Mouse (Mus musculus): Measurements from ENCODE around the gene Mitf. TPM values are rescaled to one million over a fixed set of nuclear protein-coding genes. Genes with fewer than 3 reads are reported as not detected.

The Mitf gene
- polyA plus RNA-seq, 1 experiment from 2014 or later, result 2.6 TPM

DNA sequence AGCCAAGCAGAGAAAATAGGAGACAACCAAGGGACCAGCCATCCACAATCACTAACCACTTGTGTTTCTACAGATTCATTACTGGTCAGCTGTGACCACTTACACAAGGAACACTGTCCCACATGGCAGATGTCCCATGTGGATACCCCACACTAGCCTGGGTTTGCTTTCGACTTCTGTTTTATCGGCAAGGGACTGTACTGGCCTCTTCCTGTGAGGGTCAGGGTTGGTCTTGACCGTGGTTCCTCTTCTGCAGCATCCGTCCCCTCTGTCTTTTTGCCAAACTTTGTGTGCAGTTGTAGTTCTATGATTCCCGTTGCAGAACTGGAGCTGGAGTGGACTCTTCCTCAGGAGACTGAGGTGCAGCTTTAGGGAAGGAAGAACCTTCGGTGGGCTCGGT lies 59.7 kb downstream of the Mitf start:
- H3K27ac ChIP-seq (replicated peaks), result no peak overlapping the region
- 91% methylated on average over 7 of the region's 7 CpGs for WGBS
- no peaks in the 10 kb centered on the region for H3K36me3 ChIP-seq (replicated peaks)
- DNase-seq (ENCODE audit: low spot score), result no peak
- no peaks in the 10 kb centered on the region for H3K4me1 ChIP-seq
- no peak overlapping the region for H3K4me3 ChIP-seq
- H3K27me3 ChIP-seq (replicated peaks; ENCODE audit: low read depth, poor library complexity, severe bottlenecking), result no peaks in the 10 kb centered on the region
- H3K9me3 ChIP-seq, result no peaks in the 10 kb centered on the region

DNA sequence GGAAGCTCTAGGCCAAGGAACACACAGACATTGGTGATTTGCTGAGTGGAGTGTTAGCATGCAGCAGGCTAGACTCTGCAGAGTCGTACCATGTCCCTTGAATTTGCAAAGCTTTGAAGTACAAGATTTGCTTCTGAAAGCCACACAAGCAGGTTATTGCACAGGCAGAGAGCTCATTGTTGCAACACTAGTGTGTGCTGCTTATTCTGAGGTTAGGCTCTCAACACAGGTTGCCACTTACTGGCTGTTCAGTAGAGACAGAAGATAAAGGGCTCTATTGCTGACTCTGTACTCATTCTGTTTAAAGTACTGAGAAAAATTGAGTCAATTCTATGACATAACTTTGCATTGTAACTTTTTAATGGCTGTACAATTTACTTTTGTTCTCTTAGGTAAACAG lies 61.2 kb downstream of the Mitf start:
- Histone ChIP-seq H3K4me3 (no peak overlapping the region), H3K27me3 (replicated peaks; ENCODE audit: low read depth, poor library complexity, severe bottlenecking) (no peaks in the 10 kb centered on the region), H3K27ac (replicated peaks) (no peak overlapping the region), H3K36me3 (replicated peaks) (no peaks in the 10 kb centered on the region), H3K4me1 (no peaks in the 10 kb centered on the region), H3K9me3 (no peaks in the 10 kb centered on the region)
- DNase-seq (ENCODE audit: low spot score), result no peak
- WGBS, result 86% methylated on average over 1 of the region's 1 CpGs

DNA sequence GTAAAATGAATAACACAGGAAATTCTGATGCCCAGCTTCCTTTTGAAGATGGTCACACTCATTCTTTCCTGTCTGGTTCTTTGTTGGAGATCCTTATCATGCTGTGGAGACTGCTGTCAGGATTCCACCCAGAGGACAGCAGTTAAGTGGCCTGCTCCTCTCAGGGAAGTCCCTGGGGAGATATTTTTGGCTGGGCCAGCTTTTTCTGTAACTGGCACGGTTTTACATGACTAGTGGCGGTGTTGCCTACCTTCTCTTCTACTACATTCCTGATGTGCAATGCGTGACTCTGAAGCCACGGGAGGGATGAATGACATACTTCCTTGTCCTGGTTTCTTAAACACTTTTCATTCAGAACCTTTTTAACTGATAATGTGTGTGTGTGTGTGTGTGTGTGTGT lies 63.1 kb downstream of the Mitf start:
- H3K4me3 ChIP-seq, result no peak overlapping the region
- H3K36me3 ChIP-seq (replicated peaks), result no peaks in the 10 kb centered on the region
- H3K9me3 ChIP-seq, result no peaks in the 10 kb centered on the region
- no peak overlapping the region for H3K27ac ChIP-seq (replicated peaks)
- H3K4me1 ChIP-seq, result no peaks in the 10 kb centered on the region
- no peaks in the 10 kb centered on the region for H3K27me3 ChIP-seq (replicated peaks; ENCODE audit: low read depth, poor library complexity, severe bottlenecking)
- no peak for DNase-seq (ENCODE audit: low spot score)
- WGBS, result 81% methylated on average over 4 of the region's 4 CpGs

DNA sequence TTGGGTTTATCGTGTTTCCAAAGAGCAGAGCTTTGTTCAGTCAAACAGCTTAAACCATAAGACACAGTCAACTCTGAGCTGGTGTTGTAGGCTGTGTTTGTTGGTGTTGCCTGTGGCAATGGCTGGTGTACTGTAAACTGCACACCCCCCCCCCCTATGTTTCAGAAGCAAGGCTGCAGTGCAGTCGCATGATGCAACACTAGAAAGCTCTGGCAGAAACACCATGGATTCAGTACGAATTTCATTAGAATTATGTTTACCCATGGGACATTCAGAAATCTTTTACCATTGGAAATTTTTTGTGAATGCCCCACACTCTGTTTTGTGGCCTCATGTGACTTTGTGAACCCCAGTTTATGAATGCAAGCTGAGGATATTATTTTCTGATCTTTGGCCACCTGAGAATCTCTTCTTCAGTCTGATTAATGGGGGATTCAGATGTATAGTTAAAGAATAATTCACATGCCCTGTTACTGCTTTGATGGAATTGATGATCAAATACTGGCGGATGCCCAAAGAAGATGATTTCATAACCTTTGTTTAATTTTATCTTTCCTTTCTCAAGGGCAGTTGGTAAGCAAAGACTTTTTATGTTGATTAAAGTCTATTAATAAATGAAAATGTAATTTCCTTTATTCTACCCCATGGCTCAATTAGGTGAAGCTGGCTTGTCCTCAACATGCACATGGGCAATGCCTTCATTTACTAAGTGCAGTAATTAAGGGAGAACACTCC lies 64.6 kb downstream of the Mitf start:
- WGBS, result 89% methylated on average over 4 of the region's 4 CpGs
- no peaks in the 10 kb centered on the region for H3K27me3 ChIP-seq (replicated peaks; ENCODE audit: low read depth, poor library complexity, severe bottlenecking)
- DNase-seq (ENCODE audit: low spot score), result no peak
- H3K9me3 ChIP-seq, result no peaks in the 10 kb centered on the region
- H3K27ac ChIP-seq (replicated peaks), result no peak overlapping the region
- no peaks in the 10 kb centered on the region for H3K36me3 ChIP-seq (replicated peaks)
- H3K4me3 ChIP-seq, result no peak overlapping the region
- no peaks in the 10 kb centered on the region for H3K4me1 ChIP-seq

DNA sequence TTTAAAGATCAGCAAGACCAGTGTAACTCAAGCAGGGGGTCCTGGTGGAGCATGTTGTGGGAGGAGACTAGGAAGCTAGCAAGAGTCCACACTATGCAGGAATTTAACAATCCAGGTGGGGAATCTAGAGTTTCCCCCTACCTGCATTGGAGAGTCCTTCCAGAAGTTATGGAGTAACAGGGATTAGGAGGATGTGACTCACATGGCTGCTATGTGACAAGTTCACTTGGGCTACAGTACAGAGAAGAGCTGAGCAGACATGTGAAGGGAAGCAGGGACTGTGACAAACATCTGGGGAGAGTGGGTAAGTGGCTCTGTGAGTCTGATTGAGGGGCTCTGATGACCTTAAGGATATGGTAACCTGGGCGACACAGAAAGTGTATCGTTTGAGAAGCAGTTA lies 66.2 kb downstream of the Mitf start:
- DNase-seq (ENCODE audit: low spot score), result no peak
- H3K4me3 ChIP-seq, result no peak overlapping the region
- no peaks in the 10 kb centered on the region for H3K27me3 ChIP-seq (replicated peaks; ENCODE audit: low read depth, poor library complexity, severe bottlenecking)
- H3K4me1 ChIP-seq, result no peaks in the 10 kb centered on the region
- 89% methylated on average over 2 of the region's 2 CpGs for WGBS
- no peaks in the 10 kb centered on the region for H3K9me3 ChIP-seq
- H3K27ac ChIP-seq (replicated peaks), result no peak overlapping the region
- no peaks in the 10 kb centered on the region for H3K36me3 ChIP-seq (replicated peaks)

DNA sequence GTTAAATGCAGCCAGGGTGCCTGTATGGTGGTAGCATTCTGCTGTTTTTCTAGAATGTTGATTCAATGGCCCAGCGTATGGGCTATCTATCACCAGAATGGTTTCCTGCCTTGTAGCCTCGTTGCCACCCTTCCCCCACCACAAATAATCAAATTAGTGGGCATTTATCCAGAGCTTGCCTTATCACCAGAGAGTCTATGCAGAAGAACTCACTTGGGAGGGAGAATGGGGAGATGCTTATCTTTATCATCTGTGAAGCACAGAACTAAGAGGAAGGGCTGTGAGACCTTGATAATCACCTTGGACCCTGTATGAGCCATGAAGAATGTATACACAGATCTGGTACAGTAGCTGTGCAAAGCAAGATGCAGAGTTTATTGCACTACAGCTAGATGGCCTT lies 70.1 kb downstream of the Mitf start:
- WGBS, result 80% methylated on average over 2 of the region's 2 CpGs
- H3K9me3 ChIP-seq, result no peaks in the 10 kb centered on the region
- H3K4me3 ChIP-seq, result no peak overlapping the region
- peaks cover 9% of the 10 kb centered on the region for H3K4me1 ChIP-seq
- H3K27ac ChIP-seq (replicated peaks), result no peak overlapping the region
- no peaks in the 10 kb centered on the region for H3K36me3 ChIP-seq (replicated peaks)
- no peaks in the 10 kb centered on the region for H3K27me3 ChIP-seq (replicated peaks; ENCODE audit: low read depth, poor library complexity, severe bottlenecking)
- DNase-seq (ENCODE audit: low spot score), result no peak

DNA sequence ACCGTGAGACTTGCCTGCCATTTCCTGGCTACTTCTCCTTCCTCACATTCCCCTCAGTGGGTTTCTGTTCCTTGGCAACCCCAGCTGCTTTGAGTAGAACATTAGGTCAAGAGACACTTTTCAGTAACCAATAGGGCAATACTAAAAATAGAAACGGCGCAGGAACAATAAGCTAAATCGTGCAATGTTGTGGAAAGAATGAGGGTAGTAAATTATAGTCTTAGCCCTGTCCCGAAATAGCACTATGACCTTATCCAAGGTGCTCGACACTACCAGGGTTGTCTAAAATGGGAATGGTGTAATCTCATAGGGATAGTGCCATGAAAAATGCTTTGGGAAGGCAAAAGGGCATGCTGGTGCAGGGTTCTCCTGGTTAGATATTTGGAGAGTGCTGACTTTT lies 70.6 kb downstream of the Mitf start:
- H3K27me3 ChIP-seq (replicated peaks; ENCODE audit: low read depth, poor library complexity, severe bottlenecking), result no peaks in the 10 kb centered on the region
- 88% methylated on average over 6 of the region's 6 CpGs for WGBS
- H3K9me3 ChIP-seq, result no peaks in the 10 kb centered on the region
- H3K4me1 ChIP-seq, result peaks cover 14% of the 10 kb centered on the region
- no peak overlapping the region for H3K27ac ChIP-seq (replicated peaks)
- no peak for DNase-seq (ENCODE audit: low spot score)
- H3K36me3 ChIP-seq (replicated peaks), result no peaks in the 10 kb centered on the region
- no peak overlapping the region for H3K4me3 ChIP-seq

DNA sequence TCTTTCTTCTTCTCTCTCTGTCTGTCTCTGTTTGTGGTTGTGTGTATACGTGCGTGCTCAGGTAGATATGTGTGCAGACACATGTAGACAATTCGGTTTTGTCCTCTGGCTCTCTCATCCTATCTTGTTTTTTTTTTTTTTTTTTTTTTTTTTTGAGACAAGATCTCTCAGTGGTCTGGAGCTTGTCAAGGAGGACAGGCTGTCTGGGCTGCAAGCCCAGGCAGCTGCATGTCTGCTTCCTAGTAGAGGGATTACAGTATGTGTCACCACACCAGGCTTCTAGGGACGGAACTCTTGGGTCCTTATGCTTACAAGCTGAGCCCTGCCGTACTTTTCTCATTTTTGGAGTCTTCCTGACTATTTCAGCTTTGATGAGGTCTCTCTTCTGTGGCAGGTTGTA lies 73.5 kb downstream of the Mitf start:
- no peaks in the 10 kb centered on the region for H3K27me3 ChIP-seq (replicated peaks; ENCODE audit: low read depth, poor library complexity, severe bottlenecking)
- H3K36me3 ChIP-seq (replicated peaks), result no peaks in the 10 kb centered on the region
- WGBS, result 80% methylated on average over 5 of the region's 5 CpGs
- H3K4me1 ChIP-seq, result peaks cover 33% of the 10 kb centered on the region
- DNase-seq (ENCODE audit: low spot score), result no peak
- no peak overlapping the region for H3K27ac ChIP-seq (replicated peaks)
- no peak overlapping the region for H3K4me3 ChIP-seq
- no peaks in the 10 kb centered on the region for H3K9me3 ChIP-seq

DNA sequence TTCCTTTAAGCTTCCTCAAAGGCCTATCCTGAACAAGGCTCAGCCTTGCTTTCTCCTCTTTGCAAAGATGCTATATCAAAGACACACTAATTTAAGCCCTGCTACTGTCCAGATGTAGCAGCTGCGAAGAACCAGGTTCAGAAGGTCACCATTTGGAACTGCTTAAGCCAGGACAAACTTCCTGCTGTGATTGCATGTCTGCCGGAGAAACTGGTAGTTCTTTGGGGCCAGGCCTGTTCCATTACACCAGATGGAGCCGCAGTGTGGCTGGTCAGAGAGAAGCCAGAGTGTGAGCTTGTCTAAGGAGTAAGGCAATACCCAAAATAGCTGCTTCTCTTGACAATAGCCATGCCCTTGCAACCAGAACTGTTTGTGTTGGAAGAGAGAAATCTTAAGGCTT lies 75.1 kb downstream of the Mitf start:
- H3K27ac ChIP-seq (replicated peaks), result no peak overlapping the region
- peaks cover 40% of the 10 kb centered on the region for H3K4me1 ChIP-seq
- 21% methylated on average over 3 of the region's 3 CpGs for WGBS
- no peaks in the 10 kb centered on the region for H3K27me3 ChIP-seq (replicated peaks; ENCODE audit: low read depth, poor library complexity, severe bottlenecking)
- DNase-seq (ENCODE audit: low spot score), result peak; percentile 79
- H3K9me3 ChIP-seq, result no peaks in the 10 kb centered on the region
- no peak overlapping the region for H3K4me3 ChIP-seq
- H3K36me3 ChIP-seq (replicated peaks), result no peaks in the 10 kb centered on the region

DNA sequence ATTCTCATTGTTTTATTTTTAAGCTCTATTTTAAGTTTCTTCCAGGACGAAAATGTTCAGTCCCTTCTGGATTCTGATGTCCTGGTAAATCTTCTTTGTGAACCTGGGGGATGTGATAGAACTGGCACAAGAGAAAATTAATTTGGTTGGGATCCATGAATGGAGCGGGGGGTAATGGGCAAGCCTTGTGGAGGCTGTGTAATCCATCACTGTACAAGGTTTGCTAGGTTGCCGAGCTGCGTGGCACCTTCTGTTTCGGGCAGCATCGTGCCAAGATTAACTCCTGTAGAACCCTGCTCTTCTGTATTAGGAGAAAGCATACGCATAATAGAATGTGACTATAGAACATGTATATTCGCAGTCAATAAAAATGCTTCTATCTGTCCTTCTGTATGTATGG lies 76.1 kb downstream of the Mitf start:
- no peak for DNase-seq (ENCODE audit: low spot score)
- WGBS, result 91% methylated on average over 8 of the region's 8 CpGs
- H3K36me3 ChIP-seq (replicated peaks), result no peaks in the 10 kb centered on the region
- no peak overlapping the region; the same call in 1 of the 2 replicates for H3K27ac ChIP-seq (replicated peaks)
- H3K9me3 ChIP-seq, result no peaks in the 10 kb centered on the region
- peaks cover 40% of the 10 kb centered on the region for H3K4me1 ChIP-seq
- H3K27me3 ChIP-seq (replicated peaks; ENCODE audit: low read depth, poor library complexity, severe bottlenecking), result no peaks in the 10 kb centered on the region
- H3K4me3 ChIP-seq, result no peak overlapping the region

DNA sequence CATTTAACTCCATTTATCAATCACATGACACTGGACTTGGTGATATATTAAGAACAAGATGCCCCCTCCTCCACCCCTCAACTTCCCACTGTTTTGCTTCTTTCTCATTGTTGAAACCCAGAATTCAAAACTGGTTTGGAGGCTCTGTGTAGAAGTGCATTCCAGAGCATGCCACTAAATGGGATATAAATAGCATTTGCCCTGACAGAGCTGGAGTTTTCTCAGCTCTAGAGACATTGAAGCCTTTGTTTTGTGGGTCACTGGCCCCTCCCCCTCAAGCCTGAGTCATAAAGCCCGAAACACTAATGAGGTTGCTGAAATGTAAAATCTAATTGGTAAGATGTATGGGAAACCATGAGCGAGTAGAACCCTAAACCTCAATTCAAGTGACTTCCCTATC lies 76.6 kb downstream of the Mitf start:
- Histone ChIP-seq H3K27ac (replicated peaks) (no peak overlapping the region), H3K4me1 (peaks cover 40% of the 10 kb centered on the region), H3K4me3 (no peak overlapping the region), H3K9me3 (no peaks in the 10 kb centered on the region), H3K36me3 (replicated peaks) (no peaks in the 10 kb centered on the region), H3K27me3 (replicated peaks; ENCODE audit: low read depth, poor library complexity, severe bottlenecking) (no peaks in the 10 kb centered on the region)
- 34% methylated on average over 2 of the region's 2 CpGs for WGBS
- DNase-seq (ENCODE audit: low spot score), result no peak

DNA sequence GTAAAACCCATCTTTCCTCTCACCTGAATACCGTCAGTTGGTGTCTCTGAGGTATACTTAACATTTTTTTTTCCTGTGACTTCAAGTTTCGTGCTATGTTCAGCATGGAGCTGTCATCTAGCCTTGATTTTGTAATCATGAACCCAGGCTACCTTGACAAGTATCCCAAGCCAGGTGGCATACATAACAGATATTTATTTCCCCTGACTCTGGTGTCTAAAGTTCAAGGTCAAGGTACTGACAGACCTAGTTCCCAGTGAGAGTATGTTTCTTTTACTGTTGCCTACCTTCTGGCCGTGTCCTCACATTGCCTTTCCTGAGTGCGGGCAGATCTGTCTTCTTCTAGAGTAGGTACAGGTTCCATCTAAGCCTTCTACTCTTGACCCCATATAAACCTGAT lies 78.1 kb downstream of the Mitf start:
- Histone ChIP-seq H3K27me3 (replicated peaks; ENCODE audit: low read depth, poor library complexity, severe bottlenecking) (no peaks in the 10 kb centered on the region), H3K9me3 (no peaks in the 10 kb centered on the region), H3K36me3 (replicated peaks) (no peaks in the 10 kb centered on the region), H3K27ac (replicated peaks) (no peak overlapping the region), H3K4me1 (peaks cover 40% of the 10 kb centered on the region), H3K4me3 (no peak overlapping the region)
- DNase-seq (ENCODE audit: low spot score), result no peak
- 85% methylated on average over 4 of the region's 4 CpGs for WGBS

DNA sequence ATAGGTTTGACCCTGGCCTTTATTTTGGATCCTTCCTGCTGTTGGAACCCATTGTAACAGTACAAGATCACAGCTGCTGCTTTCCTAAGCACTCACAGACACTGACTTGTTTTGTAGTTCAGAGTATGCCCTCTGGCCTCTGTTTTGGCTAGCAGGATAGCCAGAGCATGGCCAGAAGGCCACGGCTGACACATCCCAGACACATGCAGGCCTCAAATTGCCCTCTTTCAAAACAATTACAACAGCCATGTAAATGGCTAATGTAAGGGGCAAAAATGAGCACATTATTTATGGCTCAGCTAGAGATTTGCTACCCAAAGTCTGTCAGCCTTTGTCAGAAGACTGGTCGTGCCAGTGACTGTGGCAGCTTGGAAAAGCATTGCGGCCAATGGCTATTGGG lies 78.8 kb downstream of the Mitf start:
- H3K27me3 ChIP-seq (replicated peaks; ENCODE audit: low read depth, poor library complexity, severe bottlenecking), result no peaks in the 10 kb centered on the region
- no peaks in the 10 kb centered on the region for H3K36me3 ChIP-seq (replicated peaks)
- WGBS, result 70% methylated on average over 3 of the region's 3 CpGs
- H3K4me3 ChIP-seq, result no peak overlapping the region
- no peak for DNase-seq (ENCODE audit: low spot score)
- H3K27ac ChIP-seq (replicated peaks), result no peak overlapping the region
- no peaks in the 10 kb centered on the region for H3K9me3 ChIP-seq
- H3K4me1 ChIP-seq, result peaks cover 40% of the 10 kb centered on the region
